Mouse (Mus musculus): ENCODE data around the gene Tex26.

Tex26 gene

DNA sequence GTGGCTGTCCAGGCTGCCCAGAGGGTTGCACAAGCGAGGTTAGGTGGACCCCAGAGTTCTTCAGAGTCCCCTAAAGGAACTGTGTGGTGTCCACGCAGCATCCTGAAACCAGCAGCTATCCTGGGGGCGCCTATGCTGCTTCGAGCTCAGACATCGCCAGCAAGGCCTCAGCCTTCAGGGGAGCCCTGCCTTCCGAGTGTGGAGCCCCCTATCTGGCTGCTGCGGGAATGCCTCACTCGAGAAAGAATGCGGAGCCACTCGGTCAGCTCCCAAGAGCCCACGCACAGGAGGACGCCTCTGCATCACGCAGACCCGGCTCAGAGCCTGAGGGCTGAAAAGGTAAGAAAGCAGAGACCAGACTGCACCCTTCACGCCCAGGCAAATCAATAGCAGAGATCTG, 50.8 kb downstream of the Tex26 start:
- no peak for DNase-seq

GRCm38 (mm10) chr5:149495655-149496054, 56.2 kb downstream of the Tex26 start:
- no peak for DNase-seq

DNA sequence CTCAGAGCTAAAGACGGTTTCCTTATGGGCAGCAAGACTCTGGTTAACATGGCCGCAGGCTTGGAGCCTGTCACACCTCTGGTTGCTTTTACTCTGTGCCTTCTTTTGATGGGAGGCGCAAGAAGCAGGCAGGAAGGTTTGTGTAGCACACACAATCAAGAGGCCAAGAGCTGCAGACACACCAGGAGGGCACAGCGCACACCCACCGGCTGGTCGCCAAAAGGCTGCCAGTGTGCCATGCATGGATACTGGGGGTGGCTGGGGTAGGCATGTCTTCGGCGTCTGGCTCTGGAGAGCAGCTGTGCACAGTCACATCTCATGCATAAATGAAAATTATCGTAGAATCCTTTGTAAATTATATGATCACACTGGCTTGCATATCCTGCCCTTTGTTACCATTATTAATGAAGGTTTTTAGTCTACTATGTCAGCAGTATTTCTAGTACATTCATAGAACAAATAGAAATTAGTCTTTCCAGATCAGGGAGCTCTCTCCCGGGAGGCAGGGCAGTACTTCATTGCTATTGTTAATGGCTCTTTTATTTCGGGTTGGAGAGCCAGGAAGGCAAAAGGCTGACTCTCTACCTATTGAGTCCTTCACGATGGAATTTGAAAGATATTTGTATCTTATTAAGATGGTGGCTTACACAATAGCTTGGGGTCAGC, 57.1 kb downstream of the Tex26 start:
- DNase-seq, result no peak

DNA sequence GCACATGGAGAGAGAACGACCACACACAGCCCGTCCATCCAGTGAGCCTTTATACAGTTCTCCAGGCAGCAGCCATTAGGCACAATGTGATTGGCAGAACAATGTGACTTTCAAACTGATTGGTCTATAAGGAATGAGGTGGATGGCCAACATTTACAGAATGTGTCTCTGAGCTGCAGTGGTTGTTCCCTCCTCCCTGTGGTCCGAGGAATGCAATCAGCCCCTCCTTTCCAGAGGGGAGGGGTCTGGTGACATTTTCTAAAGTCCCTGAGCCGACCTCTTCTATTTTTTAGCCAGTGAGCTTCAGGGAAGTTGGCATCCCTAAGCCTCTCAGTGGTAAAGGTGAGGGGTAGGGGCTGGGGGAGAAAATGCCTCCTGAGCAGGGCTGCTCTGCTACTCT, 60.5 kb downstream of the Tex26 start:
- no peak for DNase-seq

- no peak for DNase-seq
Measured at GRCm38 (mm10) chr5:149503423-149504175, 64.1 kb downstream of the Tex26 start.

DNA sequence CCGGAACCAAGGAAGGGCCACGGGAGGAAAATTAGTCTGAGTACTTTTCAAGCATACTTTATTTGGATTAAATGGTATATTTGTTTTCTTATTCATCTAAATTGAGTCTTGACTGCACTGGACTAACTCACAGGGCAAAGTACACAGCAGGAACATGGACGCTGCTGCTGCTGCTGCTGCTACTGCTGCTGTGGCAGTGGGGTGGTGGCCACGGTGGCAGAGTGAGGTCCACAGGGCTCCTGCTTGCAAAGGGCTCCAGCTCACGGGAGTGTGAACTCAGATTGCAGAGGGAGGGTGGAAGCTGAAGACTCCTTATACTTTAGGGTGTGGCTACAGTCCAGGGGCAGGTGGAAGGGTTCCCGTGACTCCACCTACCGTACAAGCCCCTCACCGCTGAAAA, 65.5 kb downstream of the Tex26 start:
- no peak for DNase-seq

GRCm38 (mm10) chr5:149506033-149506432, 66.6 kb downstream of the Tex26 start:
- DNase-seq, result no peak

- no peak for DNase-seq
Measured at GRCm38 (mm10) chr5:149508094-149509029, 68.9 kb downstream of the Tex26 start.

DNA sequence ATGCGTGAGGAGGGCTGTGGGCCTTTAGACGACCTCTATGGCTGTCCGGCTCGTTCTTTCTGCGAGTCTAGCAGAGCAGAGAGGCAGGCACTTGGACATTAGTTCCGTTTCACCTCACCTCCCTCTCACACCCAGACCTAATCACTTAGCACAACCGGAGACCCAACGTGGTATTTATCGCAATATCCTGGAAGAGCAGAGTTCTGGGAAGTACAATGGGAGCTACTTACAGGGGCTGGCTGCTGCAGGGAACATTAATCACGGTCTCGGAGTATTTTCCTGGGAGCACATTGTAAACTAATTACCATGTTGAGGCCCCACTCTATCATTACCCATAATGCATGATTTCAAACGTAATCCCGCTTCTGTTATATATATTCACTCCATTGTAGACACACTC, 70.9 kb downstream of the Tex26 start:
- DNase-seq, result no peak

DNA sequence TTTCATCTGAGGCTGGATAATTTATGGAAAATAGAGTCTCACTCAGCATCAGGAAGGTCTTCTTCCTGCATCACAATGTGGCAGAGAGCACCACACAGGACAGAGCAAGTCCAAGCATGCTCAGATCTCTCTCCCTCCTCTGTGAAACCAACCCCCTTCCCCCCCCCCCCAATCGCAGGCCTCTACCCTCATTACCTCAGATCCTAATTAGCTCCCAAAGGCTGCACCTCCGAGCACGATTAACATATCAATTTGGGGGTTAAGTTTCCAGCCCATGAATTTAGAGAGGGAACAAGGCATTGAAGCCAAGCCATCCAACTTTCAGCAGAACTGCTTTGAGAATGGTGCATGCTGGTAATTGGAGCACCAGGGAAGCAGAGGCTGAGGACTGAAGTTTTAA, 73.2 kb downstream of the Tex26 start:
- no peak for DNase-seq

- no peak for DNase-seq
Measured at GRCm38 (mm10) chr5:149513438-149514086, 74.1 kb downstream of the Tex26 start.

DNA sequence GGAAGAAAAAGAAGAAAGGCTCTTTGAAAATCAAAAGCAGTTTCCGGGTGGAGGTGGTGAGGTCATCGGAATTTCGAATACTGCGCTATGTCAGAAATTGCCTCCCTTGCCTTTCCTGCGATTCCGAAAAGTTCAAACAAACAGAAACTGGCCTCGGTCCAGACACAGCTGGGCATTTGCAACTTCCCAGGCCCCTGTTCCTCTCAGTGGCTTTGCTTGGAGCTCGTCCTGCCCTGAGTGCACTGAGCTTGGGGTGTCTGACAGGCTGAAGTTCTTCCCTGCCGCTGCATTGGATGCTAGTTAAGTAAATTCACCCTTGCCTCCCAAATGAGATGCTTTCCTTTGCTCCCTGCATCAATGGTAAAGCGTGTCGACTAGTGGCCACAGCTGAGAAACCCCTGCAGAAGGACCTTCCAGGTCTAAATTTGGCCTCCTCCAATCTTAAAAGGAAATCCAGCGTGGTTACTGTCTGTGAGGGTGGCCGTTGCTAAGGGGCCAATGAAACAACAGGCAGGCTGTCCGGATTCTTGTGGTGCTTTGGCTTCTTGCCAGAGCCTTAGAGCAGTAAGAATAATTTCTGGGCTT, 74.7 kb downstream of the Tex26 start:
- DNase-seq, result peak; percentile 72 to 75

DNA sequence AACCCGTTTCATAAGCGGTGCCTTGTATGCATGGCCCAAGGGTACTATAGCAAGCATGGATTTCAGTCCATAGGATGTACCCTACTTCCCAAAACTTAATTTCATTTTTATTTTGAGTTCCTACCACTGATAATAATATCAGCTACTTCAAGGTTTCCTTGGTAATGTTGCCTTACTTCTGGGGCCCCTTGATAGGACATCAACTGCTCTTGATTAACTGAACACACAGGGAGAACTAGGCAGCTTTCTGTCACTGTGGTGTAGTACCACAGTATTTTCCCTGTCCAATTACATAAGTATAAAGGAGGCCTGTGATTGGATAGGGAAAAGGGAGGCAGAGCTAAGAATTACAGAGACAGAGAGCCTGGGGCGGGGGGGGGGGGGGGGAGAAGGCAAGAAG, 75.4 kb downstream of the Tex26 start:
- no peak for DNase-seq

DNA sequence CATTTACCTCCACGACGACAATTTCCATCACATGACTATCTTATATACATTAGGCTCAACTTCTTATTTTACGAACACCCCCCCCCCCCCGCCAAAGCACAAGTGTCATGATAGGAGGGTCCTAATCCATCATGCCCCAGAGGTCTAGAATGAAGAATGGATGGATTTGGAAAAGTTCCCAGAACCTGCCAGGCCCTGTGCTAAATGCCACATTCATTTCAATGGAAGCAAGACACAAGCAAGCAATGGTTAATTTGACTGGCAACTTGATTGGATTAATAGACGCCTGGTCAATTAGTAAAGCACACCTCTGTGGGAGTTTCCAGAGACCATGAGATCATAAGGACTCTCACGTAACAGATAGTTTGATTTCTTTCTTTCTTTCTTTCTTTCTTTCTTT, 77.7 kb downstream of the Tex26 start:
- no peak for DNase-seq
